Mouse (Mus musculus) frontal cortex, postnatal 10 days (tissue): ENCODE measurements around the gene Rap1a.
"Not testable (repeated sequence)": the region's sequence is repeated elsewhere in the genome, so short reads cannot be mapped to it uniquely, and the experiment has no call there.

ENCODE experiments used
- DNase-seq, 2 experiments: peaks; one replicate each; pipeline ENCODE4 v3.0.0; 2022; ENCODE audit warnings: low spot score in 2 of 2, mixed read lengths in 1 of 2

The Rap1a gene

DNA sequence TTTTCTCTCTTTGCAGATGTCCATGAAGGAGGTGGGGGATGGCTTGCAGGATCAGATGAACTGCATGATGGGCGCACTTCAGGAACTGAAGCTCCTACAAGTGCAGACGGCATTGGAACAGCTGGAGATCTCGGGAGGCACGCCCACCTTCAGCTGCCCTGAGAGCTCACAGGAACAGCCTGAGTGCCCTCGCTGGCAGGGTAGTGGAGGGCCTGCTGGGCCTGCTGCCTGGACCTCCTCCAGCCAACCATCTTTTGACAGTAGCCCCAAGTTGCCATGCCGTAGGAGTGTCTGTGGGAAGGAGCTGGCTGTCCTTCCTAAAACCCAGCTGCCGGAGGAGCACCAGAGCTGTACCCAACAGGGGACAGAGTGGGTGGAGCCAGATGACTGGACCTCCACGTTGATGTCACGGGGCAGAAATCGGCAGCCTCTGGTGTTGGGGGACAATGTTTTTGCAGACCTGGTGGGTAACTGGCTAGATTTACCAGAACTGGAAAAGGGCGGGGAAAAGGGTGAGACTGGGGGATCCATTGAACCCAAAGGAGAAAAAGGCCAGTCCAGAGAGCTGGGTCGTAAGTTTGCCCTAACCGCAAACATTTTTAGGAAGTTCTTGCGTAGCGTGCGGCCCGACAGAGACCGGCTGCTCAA is 84.7 kb downstream of the Rap1a start:
- DNase-seq = no peak

DNA sequence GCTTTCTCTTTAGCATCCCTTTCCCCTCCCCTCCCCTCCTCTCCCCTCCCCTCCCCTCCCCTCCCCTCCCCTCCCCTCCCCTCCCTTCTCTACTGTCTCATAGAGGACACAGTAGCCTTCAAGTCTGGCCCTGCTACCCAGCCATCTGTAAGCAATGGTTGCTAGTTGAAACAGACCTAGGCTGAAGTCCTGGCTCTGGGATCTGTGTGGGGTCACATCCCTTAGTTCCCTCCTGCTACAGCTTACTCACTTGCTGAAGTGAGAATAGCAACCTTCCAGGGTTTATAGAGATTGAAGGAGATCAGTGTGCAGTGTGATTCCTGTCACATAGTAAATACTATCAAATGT is 86.3 kb downstream of the Rap1a start:
- DNase-seq = no peak

DNA sequence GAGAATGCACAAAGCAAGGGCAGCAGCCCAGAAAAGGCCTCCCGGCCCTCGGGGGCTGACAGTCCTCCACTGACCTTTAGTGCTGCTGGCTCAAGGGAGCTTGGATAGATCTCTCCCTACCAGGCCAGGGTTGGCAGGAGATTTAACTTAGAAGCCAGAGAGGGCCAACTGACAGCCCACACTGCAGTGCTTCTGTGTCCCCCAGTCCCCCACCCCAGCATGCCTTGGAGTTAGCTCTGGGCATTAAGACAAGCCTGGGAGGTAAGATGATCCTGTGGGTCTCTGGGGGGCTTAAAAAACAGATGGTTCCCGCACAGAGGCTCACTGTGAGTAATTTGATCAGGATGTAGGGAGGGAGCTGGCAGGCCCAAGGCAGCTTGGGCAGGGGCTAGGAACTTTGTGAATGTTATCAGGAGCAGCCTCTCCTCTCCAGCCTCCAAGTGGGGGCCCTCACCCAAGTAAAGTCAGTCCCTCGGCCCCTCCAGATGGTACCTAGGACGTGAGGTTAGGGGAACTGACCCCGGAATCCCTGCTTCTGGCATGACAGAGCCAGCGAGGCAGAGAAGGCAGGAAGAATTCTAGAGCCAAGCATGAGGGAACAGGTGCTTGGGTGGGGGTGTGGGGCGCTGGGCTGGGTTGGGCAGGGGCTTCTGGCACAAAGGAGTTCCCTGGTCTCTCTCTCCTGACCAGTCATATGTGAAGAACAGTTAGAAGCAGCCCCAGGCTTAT is 86.9 kb downstream of the Rap1a start:
- DNase-seq = no peak

- DNase-seq = no peak
These were observed 88.3 kb downstream of the Rap1a start for GRCm38 (mm10) chr3:105712827-105713226.

DNA sequence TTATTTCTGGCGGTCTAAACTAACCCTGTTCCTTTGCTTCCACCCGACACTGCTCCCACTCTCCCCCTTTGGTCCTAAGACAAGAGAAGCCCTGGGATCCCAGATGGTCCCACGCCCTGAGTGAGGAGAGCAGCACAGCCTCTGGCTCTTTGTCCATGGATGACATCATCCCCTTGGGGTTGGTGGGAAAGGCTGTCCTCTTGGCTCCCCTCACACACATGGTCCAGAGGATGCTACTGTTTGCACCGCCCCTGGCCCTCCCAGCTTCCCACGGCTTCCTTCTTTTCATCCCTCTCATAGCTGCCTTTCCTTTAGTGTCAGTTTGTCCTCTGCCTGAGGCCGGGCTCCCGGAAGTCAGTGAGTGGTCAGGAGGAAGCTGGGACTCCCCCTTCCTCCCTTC is 89.4 kb downstream of the Rap1a start:
- DNase-seq = no peak

DNA sequence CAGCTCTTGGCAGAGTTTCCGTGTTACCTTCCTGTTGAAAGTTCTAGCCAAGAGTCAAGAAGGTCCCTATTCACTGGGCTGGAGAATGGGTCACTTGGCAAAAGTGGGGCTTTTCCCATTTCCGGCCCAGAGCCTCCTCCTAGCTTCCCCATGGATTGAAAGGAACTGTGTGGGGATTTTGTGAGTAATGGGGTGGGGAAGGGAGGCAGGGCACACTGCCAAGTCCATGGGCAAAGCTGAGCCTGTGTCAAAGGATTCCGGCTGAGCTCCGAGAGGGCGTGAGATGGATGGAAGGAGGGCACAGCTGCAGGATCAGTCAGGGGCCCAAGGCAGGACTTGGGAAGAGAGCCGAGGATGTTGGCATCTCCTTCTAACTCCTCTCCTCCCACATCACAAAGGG is 90.9 kb downstream of the Rap1a start:
- DNase-seq = peak; percentile 65 to 68

DNA sequence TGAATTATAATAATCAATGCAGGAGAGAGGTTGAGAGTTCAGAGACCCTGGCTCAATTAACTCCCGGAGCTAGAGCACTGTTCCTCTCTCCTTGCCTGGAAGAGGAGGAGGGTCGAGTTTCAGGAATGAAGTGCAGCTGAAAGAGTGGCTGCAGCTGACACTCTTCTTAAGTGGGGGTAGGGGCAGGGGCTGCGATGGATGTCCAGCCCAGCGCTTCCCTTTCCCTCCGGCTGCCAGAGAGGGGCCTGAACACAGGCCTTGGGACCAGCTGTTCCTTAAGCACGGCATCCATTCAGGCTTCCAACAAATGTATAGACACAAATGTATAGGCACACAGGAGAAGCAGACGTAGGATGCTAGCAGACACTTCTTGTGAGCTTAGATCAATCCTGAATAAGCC is 93.5 kb downstream of the Rap1a start:
- DNase-seq = no peak

- no peak for DNase-seq
These were observed 94.6 kb downstream of the Rap1a start for GRCm38 (mm10) chr3:105706366-105707020.

GRCm38 (mm10) chr3:105705561-105705960 is 95.6 kb downstream of the Rap1a start:
- no peak for DNase-seq

- DNase-seq = peak; percentile 79 to 80
These were observed 96.0 kb downstream of the Rap1a start for GRCm38 (mm10) chr3:105705061-105705549.

GRCm38 (mm10) chr3:105704031-105705008 is 96.8 kb downstream of the Rap1a start, which contains the start of gene Inka2:
Gene Inka2 (plus strand): TSS chr3:105704599.
- peak; percentile 74 to 83 for DNase-seq

GRCm38 (mm10) chr3:105703571-105703970 is 97.6 kb downstream of the Rap1a start:
- DNase-seq = no peak

- DNase-seq = no peak
These were observed 99.7 kb downstream of the Rap1a start for GRCm38 (mm10) chr3:105701399-105701798.

GRCm38 (mm10) chr3:105700786-105701185 is 100.3 kb downstream of the Rap1a start:
- DNase-seq = not testable (repeated sequence)

DNA sequence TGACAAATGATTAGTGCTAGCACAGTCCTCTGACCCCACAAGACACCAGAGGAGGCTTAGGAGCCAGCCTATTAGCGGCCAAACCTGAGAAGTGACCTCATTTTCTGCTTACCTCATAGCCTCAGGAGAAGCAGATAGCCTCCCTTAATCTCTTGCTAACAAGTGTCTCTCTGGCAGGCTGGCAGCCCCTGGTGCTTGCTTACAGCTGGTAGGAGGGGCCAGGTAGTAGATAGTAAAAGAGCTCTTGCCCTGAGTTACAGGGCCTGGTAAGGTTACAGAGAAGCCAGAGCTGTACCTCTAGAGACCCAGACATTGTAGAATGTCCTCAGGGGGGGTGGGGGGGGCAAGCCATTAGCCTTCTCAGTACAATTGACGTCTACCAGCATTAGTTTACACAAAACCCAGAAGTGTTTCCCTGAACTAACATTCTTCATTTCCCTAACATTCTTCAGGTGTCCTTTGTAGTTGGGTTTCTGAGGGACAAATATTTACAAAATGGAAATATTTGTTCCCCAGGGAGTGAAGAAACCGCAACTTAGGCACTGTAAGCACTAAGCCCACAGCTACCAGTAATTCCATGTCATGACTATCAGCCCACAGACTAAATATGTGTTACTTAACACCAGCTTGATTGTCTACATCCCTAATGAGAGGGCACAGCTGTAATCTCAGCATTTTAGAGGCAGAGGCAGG is 101.7 kb downstream of the Rap1a start:
- no peak for DNase-seq

DNA sequence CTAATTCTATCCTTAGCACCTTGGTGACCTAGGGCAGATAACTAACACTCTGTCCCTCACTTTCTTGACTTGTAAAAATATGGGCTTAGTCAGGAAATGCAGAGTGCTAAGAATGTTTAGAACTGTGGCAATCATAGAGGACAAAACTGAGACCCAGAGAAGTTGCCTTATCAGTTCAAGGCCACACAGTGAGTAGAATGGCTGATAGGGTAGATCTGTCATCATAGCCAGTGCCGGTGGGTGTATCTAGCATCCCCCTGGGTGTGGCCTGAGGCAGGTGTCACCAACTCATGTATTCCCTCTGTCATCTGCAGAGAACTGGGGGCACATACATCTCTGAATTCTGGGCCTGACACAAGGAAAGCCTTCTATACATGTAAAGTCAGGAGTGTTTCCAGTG is 102.8 kb downstream of the Rap1a start:
- no peak for DNase-seq

DNA sequence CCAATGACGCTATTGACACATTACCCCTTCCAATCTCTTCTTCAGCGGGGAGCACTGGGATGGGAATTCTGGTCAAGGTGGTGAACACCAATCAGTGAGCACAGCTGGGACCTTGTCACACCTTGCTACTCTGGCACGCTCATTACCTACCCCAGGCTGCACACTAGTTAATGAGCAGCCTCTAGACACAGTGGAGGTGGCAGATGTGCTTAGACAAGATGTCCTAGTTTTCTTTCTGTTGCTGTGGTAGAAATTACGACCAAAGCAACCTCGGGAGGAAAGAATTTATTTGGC is 104.0 kb downstream of the Rap1a start:
- no peak for DNase-seq

DNA sequence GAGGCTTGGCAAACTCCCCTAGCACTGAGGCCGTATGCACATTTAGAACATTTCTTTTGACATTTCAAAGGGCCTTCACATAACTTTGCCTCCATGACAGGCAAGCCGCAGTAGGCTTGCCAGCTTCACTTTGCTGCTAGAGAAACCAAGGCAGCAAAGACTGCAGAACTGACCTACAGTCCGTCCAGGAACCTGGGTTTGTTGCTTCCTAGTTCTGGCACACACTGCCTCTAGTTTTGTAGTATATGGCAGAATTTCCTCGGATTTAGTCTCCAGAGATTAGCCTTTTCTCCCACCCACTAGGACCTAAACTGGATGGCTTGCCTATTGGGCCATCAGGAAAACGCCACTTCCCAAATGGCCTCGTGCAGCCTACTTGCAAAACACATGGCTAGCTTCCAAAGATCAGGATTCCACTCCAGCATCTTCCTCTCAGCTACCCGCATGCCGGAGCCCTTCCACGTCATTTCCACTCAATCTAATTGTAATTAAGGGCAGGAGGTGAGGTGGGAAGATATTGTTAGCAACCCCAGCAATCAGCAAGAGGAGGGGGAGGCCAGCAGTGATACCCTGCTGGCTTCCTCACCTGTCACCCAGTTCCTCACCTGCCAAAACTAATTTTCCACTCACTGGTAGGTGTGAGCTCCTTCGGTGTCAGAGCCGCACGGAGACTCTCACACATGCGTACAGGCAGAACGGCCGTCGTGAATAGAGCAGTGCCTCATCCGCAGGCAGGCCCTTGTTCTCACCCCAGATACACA is 104.6 kb downstream of the Rap1a start:
- DNase-seq = no peak

- no peak for DNase-seq
These were observed 105.4 kb downstream of the Rap1a start for GRCm38 (mm10) chr3:105695476-105696386.
